Mouse (Mus musculus) liver, adult 2 months (tissue): ENCODE results near the gene D11Wsu47e. TPM values are rescaled to one million over a fixed set of nuclear protein-coding genes. Genes with fewer than 3 reads are reported as not detected.
A peak's percentile ranks its signal among the peaks of the same experiment; 100 is the strongest.

Source experiments
- DNase-seq: peaks from one replicate; pipeline ENCODE4 v3.0.0-alpha.2; 2011; ENCODE audit warnings: low read depth, low spot score; ENCODE audit errors: extremely low read depth
- H3K27ac ChIP-seq: fragments of 200-500 bp; replicated peaks from 2 replicates; pipeline ENCODE4 v1.5.1; 2012; ENCODE audit warnings: low read depth, mild to moderate bottlenecking, control low read depth, inconsistent platforms, low read length; ENCODE audit not compliant: insufficient read depth
- H3K27me3 ChIP-seq: fragments of 200-500 bp; 2 replicates; pipeline ENCODE4 v1.6.1; 2012; ENCODE audit warnings: mild to moderate bottlenecking, moderate library complexity, low read length, inconsistent platforms; ENCODE audit not compliant: control insufficient read depth, insufficient read depth
- H3K36me3 ChIP-seq: fragments of 200-500 bp; 2 replicates; pipeline ENCODE4 v1.6.1; 2012; ENCODE audit warnings: low read length, inconsistent platforms; ENCODE audit not compliant: control insufficient read depth, insufficient read depth
- H3K4me1 ChIP-seq: fragments of 200-500 bp; 2 replicates; pipeline ENCODE4 v1.6.1; 2011; ENCODE audit warnings: low read length; ENCODE audit not compliant: control insufficient read depth, insufficient read depth
- H3K4me3 ChIP-seq: fragments of 200-500 bp; 2 replicates; pipeline ENCODE4 v1.5.1; 2011; ENCODE audit warnings: low read depth, mild to moderate bottlenecking, control low read depth, low read length, moderate library complexity; ENCODE audit not compliant: insufficient read depth
- H3K79me2 ChIP-seq: fragments of 200-500 bp; 2 replicates; pipeline ENCODE4 v1.6.1; 2012; ENCODE audit warnings: inconsistent platforms, mild to moderate bottlenecking, low read length, moderate library complexity; ENCODE audit not compliant: control insufficient read depth, insufficient read depth
- H3K9ac ChIP-seq: fragments of 200-500 bp; 2 replicates; pipeline ENCODE4 v1.6.1; 2012; ENCODE audit warnings: low read depth, mild to moderate bottlenecking, control low read depth, inconsistent platforms, low read length
- CTCF ChIP-seq: fragments of 200-500 bp; IDR thresholded peaks from 2 replicates; pipeline ENCODE4 v1.5.1; 2011; ENCODE audit warnings: low read depth, low read length, control low read depth
- POLR2A ChIP-seq: fragments of 200-500 bp; IDR thresholded peaks from 2 replicates; pipeline ENCODE4 v1.6.1; 2011; ENCODE audit warnings: low read length, control low read depth; ENCODE audit not compliant: insufficient read depth; ENCODE audit errors: extremely low read depth
- WGBS: fragments of 180-500 bp; shearing (Covaris S2); methylation state at CpG from one replicate; pipeline ENCODE4 v1.1.7; 2018; 5-methylcytosine and 5-hydroxymethylcytosine counted together
- polyA plus RNA-seq: library from polyadenylated mRNA; depleted of rRNA; stranded (reverse); fragments of >200 nt; gene quantifications from 2 replicates; pipeline ENCODE4 v1.2.3, GENCODE M21; 2012
- total RNA-seq: library from RNA; depleted of rRNA; stranded (reverse); fragments of >200 nt; gene quantifications from 2 replicates; pipeline ENCODE4 v1.2.3, GENCODE M21; 2014

The D11Wsu47e gene
- total and polyA plus RNA-seq, 2 experiments = 4.1 to 4.5 TPM

GRCm38 (mm10) chr11:113698013-113698545, 13.9 kb downstream of the D11Wsu47e start:
- Histone ChIP-seq H3K79me2 (no peaks in the 10 kb centered on the region), H3K4me3 (no peak overlapping the region), H3K36me3 (no peaks in the 10 kb centered on the region), H3K27me3 (no peaks in the 10 kb centered on the region), H3K9ac (no peak overlapping the region), H3K4me1 (peaks cover 4% of the 10 kb centered on the region), H3K27ac (no peak overlapping the region)
- 18% methylated on average over 12 of the region's 12 CpGs for WGBS
- peak; percentile 99 for DNase-seq
- TF ChIP-seq POLR2A (no peak), CTCF (no peak)

GRCm38 (mm10) chr11:113699643-113700042, 15.4 kb downstream of the D11Wsu47e start:
- Histone ChIP-seq H3K36me3 (no peaks in the 10 kb centered on the region), H3K9ac (no peak overlapping the region), H3K4me3 (no peak overlapping the region), H3K79me2 (no peaks in the 10 kb centered on the region), H3K27me3 (no peaks in the 10 kb centered on the region), H3K4me1 (peaks cover 4% of the 10 kb centered on the region), H3K27ac (no peak overlapping the region)
- TF ChIP-seq POLR2A (no peak), CTCF (no peak)
- WGBS = 90% methylated on average over 7 of the region's 7 CpGs
- no peak for DNase-seq

GRCm38 (mm10) chr11:113703758-113704157, 19.5 kb downstream of the D11Wsu47e start:
- TF ChIP-seq CTCF (peak; percentile 99), POLR2A (no peak)

GRCm38 (mm10) chr11:113705966-113706652, 21.9 kb downstream of the D11Wsu47e start:
- H3K79me2 ChIP-seq = no peaks in the 10 kb centered on the region
- peaks cover 4% of the 10 kb centered on the region; the same call in 1 of the 2 replicates for H3K4me1 ChIP-seq
- TF ChIP-seq CTCF = no peak
- TF ChIP-seq POLR2A = no peak
- WGBS = 88% methylated on average over 15 of the region's 15 CpGs
- H3K27me3 ChIP-seq = no peaks in the 10 kb centered on the region
- no peaks in the 10 kb centered on the region for H3K36me3 ChIP-seq
- no peak overlapping the region for H3K9ac ChIP-seq
- no peak overlapping the region for H3K4me3 ChIP-seq
- no peak overlapping the region for H3K27ac ChIP-seq
- no peak for DNase-seq

More at GRCm38 (mm10) chr11:113703758-113704157, 19.5 kb downstream of the D11Wsu47e start:
- peak; percentile 52 for DNase-seq
- Histone ChIP-seq H3K36me3 (no peaks in the 10 kb centered on the region), H3K79me2 (no peaks in the 10 kb centered on the region), H3K9ac (no peak overlapping the region), H3K4me3 (no peak overlapping the region), H3K27me3 (no peaks in the 10 kb centered on the region), H3K4me1 (no peaks in the 10 kb centered on the region), H3K27ac (no peak overlapping the region)
- WGBS = 34% methylated on average over 5 of the region's 5 CpGs

GRCm38 (mm10) chr11:113708629-113709213, 24.5 kb downstream of the D11Wsu47e start:
- Histone ChIP-seq H3K4me1 (peaks cover 4% of the 10 kb centered on the region; the same call in 1 of the 2 replicates), H3K79me2 (no peaks in the 10 kb centered on the region), H3K4me3 (peak overlapping the region; percentile 63), H3K36me3 (no peaks in the 10 kb centered on the region), H3K27me3 (no peaks in the 10 kb centered on the region), H3K27ac (peak overlapping the region; percentile 57), H3K9ac (peak overlapping the region; percentile 71)
- peak; percentile 67 for DNase-seq
- 42% methylated on average over 19 of the region's 19 CpGs for whole genome bisulfite sequencing
- TF ChIP-seq CTCF = no peak
- TF ChIP-seq POLR2A = 0 out of 2 replicates have a peak, but pooled peaks have one; percentile 36
